Comparison of ENCODE assay signal across 10 mouse cellular contexts in the genomic region with DNA sequence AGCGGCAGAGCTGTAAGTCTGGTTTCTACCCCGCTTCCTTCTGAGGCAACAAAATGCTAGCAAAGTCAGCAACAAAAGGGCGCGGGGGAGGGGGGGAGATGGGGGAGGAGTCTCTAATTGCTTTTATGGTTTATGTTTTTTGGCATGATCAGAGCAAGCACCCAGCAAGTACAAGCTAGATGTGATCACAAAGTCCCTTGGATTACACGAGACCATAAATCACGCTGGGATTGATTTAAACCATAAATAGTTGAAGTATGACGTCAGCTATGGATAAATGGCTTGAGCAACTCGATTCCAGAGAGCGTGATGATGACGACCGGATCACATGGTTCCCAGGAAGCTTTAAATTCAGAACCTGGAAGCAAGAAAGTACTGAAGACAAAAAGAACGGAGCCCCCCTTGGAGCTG. TPM values are rescaled to one million over a fixed set of nuclear protein-coding genes. Genes with fewer than 3 reads are reported as not detected.
DNase-seq lines count a peak whose midpoint lies in the region; ATAC-seq and TF ChIP-seq lines count a peak whose summit lies in the region.
"Had no signal": no experiment of that assay in that cellular context is flagged by ENCODE, and none has a peak within 500 bp of the region (broad histone marks: within the 10 kb centered on the region; RNA-seq: fewer than 3 reads in every experiment).

No protein-coding gene starts in this region.

- H3K36me3 ChIP-seq in heart, embryonic 10.5 days, result no peaks in the 10 kb centered on the region
- no peaks in the 10 kb centered on the region for H3K36me3 ChIP-seq in hindbrain, embryonic 12.5 days
- H3K36me3 ChIP-seq in midbrain, embryonic 12.5 days, result no peaks in the 10 kb centered on the region
- H3K36me3 ChIP-seq: liver, embryonic 15.5 days had no signal

- ATAC-seq in hindbrain, embryonic 12.5 days (ENCODE audit: low FRiP score), result no peak
- no peak for ATAC-seq in midbrain, embryonic 12.5 days (ENCODE audit: low FRiP score, low read depth)
- ATAC-seq in granulocyte monocyte progenitor cell, adult 5-6 weeks (replicated peaks; ENCODE audit: poor library complexity, severe bottlenecking), result no peak

- peak overlapping the region; percentile 27 for H3K4me2 ChIP-seq in hindbrain, embryonic 12.5 days (replicated peaks)
- H3K4me2 ChIP-seq in midbrain, embryonic 12.5 days (replicated peaks), result peak overlapping the region; percentile 39
- H3K4me2 ChIP-seq: liver, embryonic 15.5 days had no signal

- no peak for TF ChIP-seq CTCF in bone marrow macrophage, adult 2 months (IDR thresholded peaks at IDR 0.05; ENCODE audit: low read depth, low read length)

- no peak overlapping the region for H3K9ac ChIP-seq in hindbrain, embryonic 12.5 days
- H3K9ac ChIP-seq in midbrain, embryonic 12.5 days (replicated peaks), result no peak overlapping the region
- H3K9ac ChIP-seq: liver, embryonic 15.5 days had no signal

- no peak for TF ChIP-seq POLR2A in bone marrow macrophage, adult 2 months (IDR thresholded peaks at IDR 0.05; ENCODE audit: borderline replicate concordance, low read depth, low read length)

- H3K27ac ChIP-seq in heart, embryonic 10.5 days, result no peak overlapping the region
- H3K27ac ChIP-seq in bone marrow macrophage, adult 2 months (ENCODE audit: insufficient read depth, low read depth, low read length), result peak overlapping the region; percentile 86
- H3K27ac ChIP-seq in hindbrain, embryonic 12.5 days, result no peak overlapping the region
- H3K27ac ChIP-seq in midbrain, embryonic 12.5 days (replicated peaks), result no peak overlapping the region
- H3K27ac ChIP-seq: liver, embryonic 15.5 days had no signal

- H3K9me3 ChIP-seq in heart, embryonic 10.5 days, result no peaks in the 10 kb centered on the region
- H3K9me3 ChIP-seq in hindbrain, embryonic 12.5 days (replicated peaks), result no peaks in the 10 kb centered on the region
- H3K9me3 ChIP-seq in midbrain, embryonic 12.5 days, result no peaks in the 10 kb centered on the region
- H3K9me3 ChIP-seq: liver, embryonic 15.5 days had no signal

- WGBS in heart, embryonic 10.5 days, result 29% methylated on average over 12 of the region's 12 CpGs
- 27% methylated on average over 12 of the region's 12 CpGs for WGBS in hindbrain, embryonic 12.5 days
- WGBS in midbrain, embryonic 12.5 days, result 27% methylated on average over 12 of the region's 12 CpGs

- peaks cover 32% of the 10 kb centered on the region for H3K27me3 ChIP-seq in heart, embryonic 10.5 days (ENCODE audit: insufficient read depth, poor library complexity, severe bottlenecking)
- peaks cover 25% of the 10 kb centered on the region for H3K27me3 ChIP-seq in hindbrain, embryonic 12.5 days
- H3K27me3 ChIP-seq in midbrain, embryonic 12.5 days, result peaks cover 56% of the 10 kb centered on the region

- H3K4me1 ChIP-seq in heart, embryonic 10.5 days, result peaks cover 16% of the 10 kb centered on the region
- peaks cover 34% of the 10 kb centered on the region for H3K4me1 ChIP-seq in bone marrow macrophage, adult 2 months (ENCODE audit: control insufficient read depth, insufficient read depth, low read length)
- H3K4me1 ChIP-seq in hindbrain, embryonic 12.5 days, result peaks cover 14% of the 10 kb centered on the region
- H3K4me1 ChIP-seq in midbrain, embryonic 12.5 days, result peaks cover 9% of the 10 kb centered on the region; the same call in 1 of the 2 replicates

- DNase-seq in heart, embryonic 10.5 days (ENCODE audit: low spot score), result no peak
- no peak for DNase-seq in heart, adult 18-20 months
- no peak for DNase-seq in right cerebral cortex, adult 2 months (ENCODE audit: low spot score in 2 of 2)
- DNase-seq in urinary bladder, postnatal 25 days (ENCODE audit: low spot score), result no peak
- DNase-seq: adrenal gland, adult 2 months had no signal

- peak overlapping the region; percentile 42 for H3K4me3 ChIP-seq in heart, embryonic 10.5 days
- H3K4me3 ChIP-seq in bone marrow macrophage, adult 2 months (ENCODE audit: insufficient read depth, low read length), result peak overlapping the region; percentile 39
- H3K4me3 ChIP-seq in hindbrain, embryonic 12.5 days, result peak overlapping the region; percentile 18
- peak overlapping the region; percentile 17; the same call in 1 of the 2 replicates for H3K4me3 ChIP-seq in midbrain, embryonic 12.5 days
- H3K4me3 ChIP-seq: liver, embryonic 15.5 days had no signal

RNA-seq across cellular contexts. Expression of a gene that starts 22.9 kb away (rescaled TPM):
- polyA plus RNA-seq in heart, embryonic 10.5 days (2016; fragmentation: Nextera tagmentation; extraction: Ambion mirVana), result 13.0 and 16.7 TPM in 2 replicates
- 1 to 10 TPM; 6.3 to 8.9 TPM for total RNA-seq in heart, adult 18-20 months (2021)
- 0.21 and 0.55 TPM in 2 replicates for polyA plus RNA-seq in bone marrow macrophage, adult 2 months (2012; ENCODE audit: insufficient read depth, insufficient read length, missing spikeins)
- polyA plus RNA-seq in hindbrain, embryonic 12.5 days (2016; fragmentation: Nextera tagmentation; extraction: Ambion mirVana), result 11.2 and 11.6 TPM in 2 replicates
- polyA plus RNA-seq in midbrain, embryonic 12.5 days (2016; fragmentation: Nextera tagmentation; extraction: Ambion mirVana), result 8.3 and 8.4 TPM in 2 replicates
- 3.8 and 6.0 TPM in 2 replicates for total RNA-seq in granulocyte monocyte progenitor cell, adult 5-6 weeks (2014; fragmentation: Nextera tagmentation)
- total RNA-seq in granulocyte monocyte progenitor cell, adult 5-6 weeks (2017), result 4.8 and 5.3 TPM in 2 replicates
